Mouse (Mus musculus) embryonic facial prominence, embryonic 15.5 days (tissue): ENCODE measurements around the gene Smarcc1. TPM values are rescaled to one million over a fixed set of nuclear protein-coding genes. Genes with fewer than 3 reads are reported as not detected.

Experiments used
- ATAC-seq: fragments of 200-750 bp; cut with Nextera tagmentation; 2 replicates; pipeline ENCODE4 v1.8.0; 2017; ENCODE audit warnings: low read depth, moderate TSS enrichment; ENCODE audit not compliant: insufficient number of reproducible peaks, low FRiP score, low TSS enrichment
- H3K27ac ChIP-seq: fragments of 300-500 bp; sonication (generic); replicated peaks from 2 replicates; pipeline ENCODE4 v1.5.1; 2015; ENCODE audit warnings: mild to moderate bottlenecking, inconsistent platforms
- H3K27me3 ChIP-seq: fragments of 300-500 bp; sonication (generic); 2 replicates; pipeline ENCODE4 v1.6.1; 2015; ENCODE audit warnings: inconsistent platforms
- H3K36me3 ChIP-seq: fragments of 300-500 bp; sonication (generic); 2 replicates; pipeline ENCODE4 v1.6.1; 2015; ENCODE audit warnings: mild to moderate bottlenecking, inconsistent platforms
- H3K4me1 ChIP-seq: fragments of 300-500 bp; sonication (generic); 2 replicates; pipeline ENCODE4 v1.6.1; 2015; ENCODE audit warnings: inconsistent platforms
- H3K4me2 ChIP-seq: fragments of 300-500 bp; sonication (generic); replicated peaks from 2 replicates; pipeline ENCODE4 v1.6.1; 2015; ENCODE audit warnings: mild to moderate bottlenecking, inconsistent platforms
- H3K4me3 ChIP-seq: fragments of 300-500 bp; sonication (generic); replicated peaks from 2 replicates; pipeline ENCODE4 v1.5.1; 2015; ENCODE audit warnings: mild to moderate bottlenecking, inconsistent platforms
- H3K9ac ChIP-seq: fragments of 300-500 bp; sonication (generic); 2 replicates; pipeline ENCODE4 v1.6.1; 2015; ENCODE audit warnings: inconsistent platforms
- H3K9me3 ChIP-seq: fragments of 300-500 bp; sonication (generic); replicated peaks from 2 replicates; pipeline ENCODE4 v1.6.1; 2016; ENCODE audit warnings: inconsistent platforms
- WGBS: fragments of 180-500 bp; shearing (Covaris S2); methylation state at CpG from one replicate; pipeline ENCODE4 v1.1.7; 2015; 5-methylcytosine and 5-hydroxymethylcytosine counted together
- polyA plus RNA-seq: library from polyadenylated mRNA; unstranded; fragments of >200 nt; fragmentation: Nextera tagmentation; extraction: Ambion mirVana; gene quantifications from 2 replicates; pipeline ENCODE4 v1.2.1, GENCODE M21; 2015

Smarcc1 gene
- polyA plus RNA-seq, 1 experiment from 2014 or later, result 113 TPM

DNA sequence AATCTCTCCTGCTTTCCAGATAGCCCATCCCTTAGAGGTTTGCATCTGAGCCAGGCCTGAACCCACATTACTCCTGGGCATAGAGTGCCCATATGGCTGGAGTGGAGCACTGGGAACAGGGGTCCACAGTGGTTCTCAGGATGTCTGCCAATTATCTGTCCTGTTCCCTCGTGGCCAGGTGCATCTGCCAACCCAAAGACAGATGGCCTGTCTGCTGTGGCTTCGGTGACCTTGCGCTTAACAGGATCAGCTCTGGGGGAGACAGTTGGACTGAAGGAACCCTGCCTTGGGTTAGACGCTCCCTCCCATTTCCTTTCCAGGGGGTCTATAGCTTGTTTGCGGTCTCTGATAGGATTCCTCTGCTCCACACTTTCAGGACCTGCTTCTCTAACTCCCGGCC is 141.1 kb downstream of the Smarcc1 start:
- ATAC-seq, result no peak
- Histone ChIP-seq H3K4me1 (no peaks in the 10 kb centered on the region), H3K36me3 (no peaks in the 10 kb centered on the region), H3K27me3 (no peaks in the 10 kb centered on the region), H3K9ac (no peak overlapping the region), H3K9me3 (no peaks in the 10 kb centered on the region), H3K4me3 (no peak overlapping the region), H3K4me2 (no peak overlapping the region), H3K27ac (no peak overlapping the region)
- WGBS, result 77% methylated on average over 6 of the region's 6 CpGs

DNA sequence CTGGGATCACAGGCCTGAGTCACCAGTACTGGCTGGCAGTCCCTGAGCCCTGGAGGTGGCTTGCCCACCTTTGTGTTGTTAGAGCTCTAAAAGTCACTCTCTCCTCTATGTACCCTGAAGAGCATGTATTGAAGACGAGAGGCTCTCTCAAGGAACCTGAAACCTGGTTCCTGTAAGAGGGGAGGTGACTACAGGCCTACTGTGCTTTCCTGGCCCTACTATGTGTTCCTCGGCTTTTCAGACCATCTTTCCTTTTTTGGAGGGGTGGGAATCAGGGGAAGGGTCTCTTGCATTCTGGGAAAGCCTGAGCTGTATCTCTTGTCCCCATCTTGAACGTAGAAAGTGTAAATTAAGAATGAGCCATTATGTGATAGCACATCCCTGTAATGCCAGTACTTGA is 141.6 kb downstream of the Smarcc1 start:
- H3K27ac ChIP-seq, result no peak overlapping the region
- no peaks in the 10 kb centered on the region for H3K4me1 ChIP-seq
- ATAC-seq, result no peak
- 79% methylated on average over 3 of the region's 3 CpGs for WGBS
- H3K36me3 ChIP-seq, result no peaks in the 10 kb centered on the region
- no peaks in the 10 kb centered on the region for H3K27me3 ChIP-seq
- H3K4me3 ChIP-seq, result no peak overlapping the region
- H3K9me3 ChIP-seq, result no peaks in the 10 kb centered on the region
- no peak overlapping the region for H3K4me2 ChIP-seq
- no peak overlapping the region for H3K9ac ChIP-seq

DNA sequence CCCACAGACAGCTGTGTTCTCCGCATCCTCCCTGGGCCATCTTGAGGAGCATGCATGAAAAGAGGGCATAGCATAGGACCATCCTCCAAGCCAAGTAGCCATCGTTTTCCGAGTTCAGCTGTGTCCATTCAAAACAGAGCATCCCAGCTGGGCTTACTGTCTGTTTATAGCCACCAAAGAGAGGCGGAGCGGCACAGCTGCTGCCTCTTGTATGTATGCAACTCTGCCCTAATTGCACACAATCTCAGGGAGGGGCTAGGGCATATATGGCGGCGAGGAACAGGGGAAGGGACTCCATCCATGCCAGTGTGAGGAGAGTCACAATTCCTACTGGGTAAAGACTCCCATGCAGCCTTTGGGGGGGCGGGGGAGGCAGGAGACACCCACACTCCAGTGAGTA is 145.7 kb downstream of the Smarcc1 start:
- Histone ChIP-seq H3K36me3 (no peaks in the 10 kb centered on the region), H3K9ac (no peak overlapping the region), H3K27ac (no peak overlapping the region), H3K4me3 (no peak overlapping the region), H3K27me3 (no peaks in the 10 kb centered on the region), H3K4me1 (no peaks in the 10 kb centered on the region), H3K4me2 (no peak overlapping the region), H3K9me3 (no peaks in the 10 kb centered on the region)
- no peak; the same call in 1 of the 2 replicates for ATAC-seq
- 90% methylated on average over 8 of the region's 8 CpGs for WGBS

DNA sequence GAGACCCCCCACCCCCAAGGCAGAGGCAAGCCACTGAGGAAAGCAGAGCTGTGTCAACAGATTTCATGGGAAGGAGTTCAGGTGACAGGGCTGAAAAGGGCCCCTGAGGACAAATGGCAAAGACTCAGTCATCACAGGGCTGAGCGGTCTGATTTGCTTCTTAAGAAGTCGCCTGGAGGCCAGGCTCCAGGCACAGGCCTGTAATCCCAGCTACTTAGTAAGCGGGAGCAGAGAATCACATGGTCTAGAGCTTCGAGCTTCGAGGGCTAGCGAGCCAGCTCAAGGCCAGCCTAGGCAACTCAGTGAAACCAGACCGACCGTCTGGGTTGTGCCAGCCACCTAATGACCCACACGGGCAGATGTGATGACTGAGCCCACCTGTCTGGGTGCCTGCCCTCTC is 147.5 kb downstream of the Smarcc1 start:
- H3K4me3 ChIP-seq, result no peak overlapping the region
- H3K4me1 ChIP-seq, result no peaks in the 10 kb centered on the region
- no peak overlapping the region for H3K9ac ChIP-seq
- no peaks in the 10 kb centered on the region for H3K27me3 ChIP-seq
- WGBS, result 62% methylated on average over 9 of the region's 9 CpGs
- H3K9me3 ChIP-seq, result no peaks in the 10 kb centered on the region
- no peak overlapping the region for H3K4me2 ChIP-seq
- H3K36me3 ChIP-seq, result no peaks in the 10 kb centered on the region
- H3K27ac ChIP-seq, result no peak overlapping the region
- no peak for ATAC-seq

DNA sequence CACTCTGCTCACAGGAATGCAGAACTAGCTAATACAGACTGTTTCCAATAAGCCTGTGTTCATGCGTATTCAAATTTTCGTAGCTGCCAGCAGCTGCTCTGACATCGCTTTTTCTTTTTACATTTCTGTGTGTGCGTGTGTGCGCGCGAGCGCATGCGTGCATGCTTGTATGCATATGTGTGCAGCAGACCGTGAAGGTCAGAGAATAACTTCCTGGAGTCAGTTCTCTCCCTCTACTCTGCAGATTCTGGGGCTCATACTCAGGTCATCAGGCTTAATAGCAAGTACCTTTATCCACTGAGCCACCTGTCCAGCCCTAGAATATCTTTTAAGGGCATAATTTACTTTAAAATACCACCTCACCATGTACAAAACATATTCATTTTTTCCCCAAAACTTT is 150.9 kb downstream of the Smarcc1 start:
- 71% methylated on average over 10 of the region's 10 CpGs for WGBS
- no peak for ATAC-seq
- Histone ChIP-seq H3K9me3 (no peaks in the 10 kb centered on the region), H3K4me1 (no peaks in the 10 kb centered on the region), H3K36me3 (no peaks in the 10 kb centered on the region), H3K9ac (no peak overlapping the region), H3K4me3 (no peak overlapping the region), H3K27me3 (no peaks in the 10 kb centered on the region), H3K27ac (no peak overlapping the region), H3K4me2 (no peak overlapping the region)

DNA sequence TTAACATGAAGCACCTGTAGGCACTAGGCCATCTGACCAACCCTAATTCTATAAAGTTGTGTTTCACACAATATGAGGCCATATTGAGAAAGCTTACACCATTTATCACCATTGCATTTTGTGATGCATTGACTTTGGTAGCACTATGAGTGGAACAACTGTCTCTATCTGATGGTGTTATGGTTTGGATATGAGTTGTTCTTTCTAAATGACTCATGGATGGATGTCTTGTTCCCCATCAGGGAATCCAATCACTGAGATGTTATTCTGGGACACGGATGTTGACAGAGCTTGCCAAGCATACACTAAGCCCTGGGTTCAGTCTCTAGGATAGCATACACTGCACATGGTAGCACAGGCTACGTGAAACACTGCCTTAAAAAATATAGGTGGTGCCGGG is 154.8 kb downstream of the Smarcc1 start:
- Histone ChIP-seq H3K27me3 (no peaks in the 10 kb centered on the region), H3K4me2 (no peak overlapping the region), H3K9ac (no peak overlapping the region), H3K4me1 (no peaks in the 10 kb centered on the region), H3K27ac (no peak overlapping the region), H3K36me3 (no peaks in the 10 kb centered on the region), H3K4me3 (no peak overlapping the region), H3K9me3 (no peaks in the 10 kb centered on the region)
- WGBS, result 91% methylated on average over 3 of the region's 3 CpGs
- no peak for ATAC-seq

DNA sequence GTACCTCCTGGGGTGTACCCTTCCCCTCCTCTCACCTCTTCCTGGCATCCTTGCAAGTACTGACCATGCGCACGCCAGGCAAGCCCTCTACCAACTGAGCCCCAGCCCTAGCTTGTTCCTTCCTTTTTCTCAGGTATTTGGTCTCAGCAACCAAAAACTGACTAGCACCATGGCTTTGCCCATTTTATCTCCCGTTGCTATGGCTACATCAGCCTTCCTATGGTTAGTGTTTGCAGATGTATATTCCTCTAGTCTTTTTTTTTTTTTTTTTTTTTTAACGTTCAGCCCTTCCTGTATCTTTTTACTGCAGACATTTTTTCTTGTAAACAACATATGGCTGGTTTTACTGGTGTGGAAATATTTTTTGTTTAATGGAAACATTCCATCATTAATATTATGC is 156.0 kb downstream of the Smarcc1 start:
- no peaks in the 10 kb centered on the region for H3K9me3 ChIP-seq
- H3K27me3 ChIP-seq, result no peaks in the 10 kb centered on the region
- no peak overlapping the region for H3K4me3 ChIP-seq
- H3K27ac ChIP-seq, result no peak overlapping the region
- 68% methylated on average over 4 of the region's 4 CpGs for WGBS
- no peaks in the 10 kb centered on the region for H3K36me3 ChIP-seq
- no peak overlapping the region for H3K9ac ChIP-seq
- H3K4me1 ChIP-seq, result no peaks in the 10 kb centered on the region
- no peak overlapping the region for H3K4me2 ChIP-seq
- ATAC-seq, result no peak

DNA sequence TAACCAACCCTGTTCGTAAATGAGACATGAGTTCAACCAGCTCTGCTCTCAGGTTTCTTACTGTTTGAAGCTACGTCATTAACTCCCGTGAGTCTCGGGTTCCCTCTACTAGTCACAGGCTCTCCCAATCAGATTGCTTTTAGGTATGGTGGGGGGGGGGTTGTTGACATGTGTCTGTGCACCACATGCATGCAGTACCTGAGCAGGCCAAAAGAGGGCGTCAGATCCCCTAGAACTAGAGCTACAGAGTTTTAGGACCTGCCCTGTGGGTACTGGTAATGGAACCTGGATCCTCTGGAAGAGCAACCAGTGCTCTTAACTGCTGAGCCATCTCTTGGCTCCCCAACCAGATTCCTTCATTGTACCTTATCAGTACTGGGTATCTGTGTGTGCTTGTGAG is 158.4 kb downstream of the Smarcc1 start:
- no peak overlapping the region for H3K4me2 ChIP-seq
- no peaks in the 10 kb centered on the region for H3K4me1 ChIP-seq
- H3K27ac ChIP-seq, result no peak overlapping the region
- 50% methylated on average over 5 of the region's 5 CpGs for WGBS
- no peak overlapping the region for H3K9ac ChIP-seq
- ATAC-seq, result no peak
- H3K9me3 ChIP-seq, result no peaks in the 10 kb centered on the region
- H3K36me3 ChIP-seq, result no peaks in the 10 kb centered on the region
- no peak overlapping the region for H3K4me3 ChIP-seq
- no peaks in the 10 kb centered on the region for H3K27me3 ChIP-seq

DNA sequence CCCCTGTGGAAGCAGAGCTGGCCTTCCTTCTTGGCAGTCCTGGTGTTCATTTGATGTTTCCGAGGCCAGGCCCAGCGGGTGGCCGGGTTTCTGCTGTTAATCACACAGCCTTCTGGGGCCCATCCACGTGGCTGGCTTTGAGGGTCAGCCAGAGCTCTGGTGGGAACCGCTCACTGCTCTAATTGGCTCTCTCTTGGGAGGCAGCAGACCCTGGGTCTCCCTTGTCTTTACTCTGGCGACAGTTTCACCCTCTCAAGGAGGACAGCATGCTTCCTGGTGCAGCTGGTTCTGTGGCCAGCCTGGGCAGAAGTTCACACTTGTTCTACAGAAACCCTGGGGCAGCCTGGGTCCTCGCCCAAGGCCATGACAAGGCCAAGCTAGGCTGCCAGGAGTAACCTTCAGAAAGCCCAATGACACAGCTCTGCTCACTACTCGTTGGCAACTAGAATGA is 159.9 kb downstream of the Smarcc1 start:
- ATAC-seq, result no peak
- Histone ChIP-seq H3K27me3 (no peaks in the 10 kb centered on the region), H3K4me2 (no peak overlapping the region), H3K9me3 (no peaks in the 10 kb centered on the region), H3K36me3 (no peaks in the 10 kb centered on the region), H3K9ac (no peak overlapping the region), H3K4me1 (no peaks in the 10 kb centered on the region), H3K27ac (no peak overlapping the region), H3K4me3 (no peak overlapping the region)
- 65% methylated on average over 8 of the region's 8 CpGs for WGBS

DNA sequence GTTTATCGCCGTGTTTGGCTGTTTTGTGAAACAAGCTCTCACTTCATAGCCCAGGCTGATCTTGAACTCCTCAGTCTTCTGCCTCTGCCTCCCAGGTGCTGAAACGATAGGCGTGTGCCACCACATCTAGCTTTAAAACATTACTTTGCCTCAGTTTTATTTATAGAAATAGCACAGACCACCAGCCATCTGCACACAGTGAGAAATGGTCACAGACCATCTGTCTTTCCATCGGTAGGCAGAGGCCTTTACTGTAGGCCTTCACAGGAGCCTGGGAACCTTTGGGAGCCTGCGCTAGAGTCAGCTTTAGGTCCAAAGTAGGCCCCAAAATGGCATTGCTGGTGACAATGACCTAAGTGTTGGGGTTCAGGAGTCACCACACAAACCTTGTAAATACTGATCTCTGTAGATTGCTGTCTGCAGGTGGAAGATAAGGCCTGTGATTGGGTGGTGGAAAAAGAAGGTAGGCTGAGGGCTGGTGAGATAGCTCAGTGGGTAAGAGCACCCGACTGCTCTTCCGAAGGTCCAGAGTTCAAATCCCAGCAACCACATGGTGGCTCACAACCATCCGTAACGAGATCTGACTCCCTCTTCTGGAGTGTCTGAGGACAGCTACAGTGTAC is 166.7 kb downstream of the Smarcc1 start:
- ATAC-seq, result no peak
- Histone ChIP-seq H3K36me3 (no peaks in the 10 kb centered on the region), H3K4me2 (no peak overlapping the region), H3K4me3 (no peak overlapping the region), H3K27me3 (no peaks in the 10 kb centered on the region), H3K27ac (no peak overlapping the region), H3K9me3 (no peaks in the 10 kb centered on the region), H3K9ac (no peak overlapping the region), H3K4me1 (no peaks in the 10 kb centered on the region)
- 88% methylated on average over 10 of the region's 10 CpGs for WGBS

DNA sequence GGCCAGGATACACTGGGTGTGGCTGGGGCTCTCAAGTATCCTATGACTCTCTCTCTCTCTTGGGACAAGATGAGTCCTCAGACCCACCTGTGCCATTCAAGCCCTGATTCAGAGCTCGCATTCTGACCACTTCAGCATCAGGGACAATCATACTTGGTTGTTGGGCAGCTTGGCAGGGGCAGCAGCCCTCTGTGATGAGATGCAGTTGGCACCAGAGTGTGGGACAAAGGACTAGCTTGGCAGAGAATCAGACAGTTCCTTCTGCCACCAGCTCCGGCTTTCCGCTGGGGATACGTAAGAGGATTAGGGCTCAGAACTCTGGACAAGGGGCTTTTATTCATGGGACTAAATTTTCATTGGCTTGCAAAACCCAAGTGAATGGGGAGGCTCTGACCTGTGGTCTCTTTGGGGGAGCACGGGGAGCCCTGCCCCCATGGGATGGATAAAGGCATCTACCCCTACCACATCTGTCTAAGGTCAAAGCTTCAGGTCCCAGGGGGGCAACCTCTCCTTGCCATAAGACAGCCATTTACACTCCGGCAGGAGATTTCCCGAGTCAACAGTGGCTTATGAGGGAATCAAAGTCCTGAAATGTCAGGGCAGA is 169.9 kb downstream of the Smarcc1 start:
- Histone ChIP-seq H3K36me3 (no peaks in the 10 kb centered on the region), H3K4me1 (no peaks in the 10 kb centered on the region), H3K27ac (no peak overlapping the region), H3K4me3 (no peak overlapping the region), H3K9me3 (no peaks in the 10 kb centered on the region), H3K4me2 (no peak overlapping the region), H3K27me3 (no peaks in the 10 kb centered on the region), H3K9ac (no peak overlapping the region)
- no peak for ATAC-seq
- 63% methylated on average over 7 of the region's 7 CpGs for WGBS
